Comparison of ENCODE assay signal across 8 mouse cellular contexts in genomic region chr5:151142671-151143601, GRCm38 (mm10).
A peak's percentile ranks its signal among the peaks of the same experiment; 100 is the strongest.
DNase-seq lines count a peak whose midpoint lies in the region; ATAC-seq lines count a peak whose summit lies in the region.

No protein-coding gene starts in this region.

- no peak overlapping the region for H3K4me3 ChIP-seq in embryonic facial prominence, embryonic 15.5 days (replicated peaks)
- H3K4me3 ChIP-seq in heart, embryonic 15.5 days, result no peak overlapping the region
- no peak overlapping the region for H3K4me3 ChIP-seq in midbrain, embryonic 12.5 days

- peak overlapping the region; percentile 66 for H3K27ac ChIP-seq in embryonic facial prominence, embryonic 15.5 days (replicated peaks)
- peak overlapping the region; percentile 58 for H3K27ac ChIP-seq in heart, embryonic 15.5 days
- peak overlapping the region; percentile 65 for H3K27ac ChIP-seq in midbrain, embryonic 12.5 days (replicated peaks)

- H3K4me2 ChIP-seq in embryonic facial prominence, embryonic 15.5 days (replicated peaks), result no peak overlapping the region
- no peak overlapping the region for H3K4me2 ChIP-seq in heart, embryonic 15.5 days
- H3K4me2 ChIP-seq in midbrain, embryonic 12.5 days (replicated peaks), result no peak overlapping the region

- 25% methylated on average over 11 of the region's 11 CpGs for WGBS in embryonic facial prominence, embryonic 15.5 days
- WGBS in heart, embryonic 15.5 days, result 38% methylated on average over 11 of the region's 11 CpGs
- WGBS in midbrain, embryonic 12.5 days, result 18% methylated on average over 11 of the region's 11 CpGs

- H3K27me3 ChIP-seq in embryonic facial prominence, embryonic 15.5 days, result no peaks in the 10 kb centered on the region
- no peaks in the 10 kb centered on the region for H3K27me3 ChIP-seq in heart, embryonic 15.5 days
- H3K27me3 ChIP-seq in midbrain, embryonic 12.5 days, result no peaks in the 10 kb centered on the region

- no peak overlapping the region for H3K9ac ChIP-seq in embryonic facial prominence, embryonic 15.5 days
- H3K9ac ChIP-seq in heart, embryonic 15.5 days, result 0 out of 2 replicates have a peak overlapping the region, but pooled peaks have one; percentile 9
- no peak overlapping the region for H3K9ac ChIP-seq in midbrain, embryonic 12.5 days (replicated peaks)

- peak; percentile 26 for DNase-seq in ovary, adult 18-20 months (ENCODE audit: low spot score)
- no peak for DNase-seq in ovary, postnatal 10 days (ENCODE audit: low spot score)
- peak; percentile 28 to 35 for DNase-seq in layer of hippocampus, adult 8-10 months (ENCODE audit: low spot score in 2 of 2)
- DNase-seq in frontal cortex, postnatal 36 days (ENCODE audit: low spot score in 2 of 2), result no peak
- no peak for DNase-seq in frontal cortex, postnatal 25 days (ENCODE audit: low spot score in 2 of 2)

- no peaks in the 10 kb centered on the region for H3K9me3 ChIP-seq in embryonic facial prominence, embryonic 15.5 days (replicated peaks)
- H3K9me3 ChIP-seq in heart, embryonic 15.5 days (replicated peaks), result no peaks in the 10 kb centered on the region
- H3K9me3 ChIP-seq in midbrain, embryonic 12.5 days, result no peaks in the 10 kb centered on the region

- H3K36me3 ChIP-seq in embryonic facial prominence, embryonic 15.5 days, result no peaks in the 10 kb centered on the region
- no peaks in the 10 kb centered on the region for H3K36me3 ChIP-seq in heart, embryonic 15.5 days
- H3K36me3 ChIP-seq in midbrain, embryonic 12.5 days, result no peaks in the 10 kb centered on the region

- H3K4me1 ChIP-seq in embryonic facial prominence, embryonic 15.5 days, result peaks cover 27% of the 10 kb centered on the region
- peaks cover 24% of the 10 kb centered on the region for H3K4me1 ChIP-seq in heart, embryonic 15.5 days (replicated peaks)
- peaks cover 13% of the 10 kb centered on the region for H3K4me1 ChIP-seq in midbrain, embryonic 12.5 days

- ATAC-seq in embryonic facial prominence, embryonic 15.5 days (ENCODE audit: insufficient number of reproducible peaks, low FRiP score, low TSS enrichment, low read depth), result no peak
- ATAC-seq in heart, embryonic 15.5 days (replicated peaks; ENCODE audit: insufficient number of reproducible peaks, insufficient read depth, low FRiP score, low read depth), result peak; percentile 45
- peak; percentile 68 for ATAC-seq in midbrain, embryonic 12.5 days (ENCODE audit: low FRiP score, low read depth)

Comparison
In these comparisons a context has a peak if more than half of its experiments do, and no peak if none do; other contexts are left out.
1. DNase-seq: peak in ovary, adult 18-20 months (single experiment) and layer of hippocampus, adult 8-10 months (2 of 2); none in ovary, postnatal 10 days (single experiment), frontal cortex, postnatal 36 days (0 of 2) and frontal cortex, postnatal 25 days (0 of 2).
2. Peak in every context shown above with its lines, with median percentiles within 50 percentile points of each other: H3K27ac ChIP-seq.